Mouse (Mus musculus): ENCODE measurements at regions not wholly inside any gene's neighbourhood (a gene's known extent, or its start where the extent isn't known, plus 50 kb on each side); places are given as distances from the start of the nearest gene placed in this dataset.

GRCm38 (mm10) chr10:29710967-29711366, 175.3 kb upstream of the Rspo3 start:
- TF ChIP-seq POLR2A (IDR thresholded peaks at IDR 0.05; ENCODE audit: low read depth, low read length): no peak
- TF ChIP-seq CTCF (conservative IDR thresholded peaks at IDR 0.05; ENCODE audit: insufficient read depth, insufficient read length, low read depth, low read length): no peak
- Histone ChIP-seq H3K27ac (ENCODE audit: insufficient read depth, low read depth, low read length) (no peak overlapping the region), H3K4me3 (ENCODE audit: insufficient read depth, low read depth, low read length) (no peak overlapping the region), H3K27me3 (replicated peaks; ENCODE audit: control insufficient read depth, insufficient read depth, low read length) (no peaks in the 10 kb centered on the region; the same call in 1 of the 2 replicates), H3K4me1 (ENCODE audit: control insufficient read depth, insufficient read depth, low read length) (no peaks in the 10 kb centered on the region), H3K36me3 (ENCODE audit: control insufficient read depth, insufficient read depth, low read length) (no peaks in the 10 kb centered on the region)
- 17% methylated on average over 1 of the region's 1 CpGs for WGBS
- no peak for DNase-seq

- H3K4me3 ChIP-seq (ENCODE audit: insufficient read depth, low read depth, low read length): no peak overlapping the region
- no peaks in the 10 kb centered on the region; the same call in 1 of the 2 replicates for H3K27me3 ChIP-seq (replicated peaks; ENCODE audit: control insufficient read depth, insufficient read depth, low read length)
- TF ChIP-seq CTCF (conservative IDR thresholded peaks at IDR 0.05; ENCODE audit: insufficient read depth, insufficient read length, low read depth, low read length) (no peak), POLR2A (IDR thresholded peaks at IDR 0.05; ENCODE audit: low read depth, low read length) (no peak)
- WGBS: 53% methylated on average over 2 of the region's 2 CpGs
- H3K4me1 ChIP-seq (ENCODE audit: control insufficient read depth, insufficient read depth, low read length): no peaks in the 10 kb centered on the region
- no peaks in the 10 kb centered on the region for H3K36me3 ChIP-seq (ENCODE audit: control insufficient read depth, insufficient read depth, low read length)
- no peak overlapping the region for H3K27ac ChIP-seq (ENCODE audit: insufficient read depth, low read depth, low read length)
- DNase-seq: no peak
These were observed 173.0 kb upstream of the Rspo3 start for GRCm38 (mm10) chr10:29708653-29709052.

- Histone ChIP-seq H3K36me3 (ENCODE audit: control insufficient read depth, insufficient read depth, low read length) (no peaks in the 10 kb centered on the region), H3K27ac (ENCODE audit: insufficient read depth, low read depth, low read length) (no peak overlapping the region), H3K27me3 (replicated peaks; ENCODE audit: control insufficient read depth, insufficient read depth, low read length) (no peaks in the 10 kb centered on the region), H3K4me1 (ENCODE audit: control insufficient read depth, insufficient read depth, low read length) (no peaks in the 10 kb centered on the region), H3K4me3 (ENCODE audit: insufficient read depth, low read depth, low read length) (no peak overlapping the region)
- 71% methylated on average over 15 of the region's 15 CpGs for WGBS
- no peak for DNase-seq
- no peak for TF ChIP-seq POLR2A (IDR thresholded peaks at IDR 0.05; ENCODE audit: low read depth, low read length)
- no peak for TF ChIP-seq CTCF (conservative IDR thresholded peaks at IDR 0.05; ENCODE audit: insufficient read depth, insufficient read length, low read depth, low read length)
These were observed 157.6 kb upstream of the Rspo3 start for GRCm38 (mm10) chr10:29693009-29693935.

GRCm38 (mm10) chr10:29689529-29689928, 153.9 kb upstream of the Rspo3 start:
- Histone ChIP-seq H3K4me3 (ENCODE audit: insufficient read depth, low read depth, low read length) (no peak overlapping the region), H3K36me3 (ENCODE audit: control insufficient read depth, insufficient read depth, low read length) (no peaks in the 10 kb centered on the region), H3K4me1 (ENCODE audit: control insufficient read depth, insufficient read depth, low read length) (no peaks in the 10 kb centered on the region), H3K27ac (ENCODE audit: insufficient read depth, low read depth, low read length) (no peak overlapping the region), H3K27me3 (replicated peaks; ENCODE audit: control insufficient read depth, insufficient read depth, low read length) (no peaks in the 10 kb centered on the region)
- no peak for TF ChIP-seq POLR2A (IDR thresholded peaks at IDR 0.05; ENCODE audit: low read depth, low read length)
- no peak for TF ChIP-seq CTCF (conservative IDR thresholded peaks at IDR 0.05; ENCODE audit: insufficient read depth, insufficient read length, low read depth, low read length)
- DNase-seq: no peak
- 65% methylated on average over 3 of the region's 3 CpGs for WGBS

GRCm38 (mm10) chr10:29686982-29687381, 151.3 kb upstream of the Rspo3 start:
- DNase-seq: no peak
- no peaks in the 10 kb centered on the region for H3K36me3 ChIP-seq (ENCODE audit: control insufficient read depth, insufficient read depth, low read length)
- H3K27ac ChIP-seq (ENCODE audit: insufficient read depth, low read depth, low read length): no peak overlapping the region
- no peak for TF ChIP-seq POLR2A (IDR thresholded peaks at IDR 0.05; ENCODE audit: low read depth, low read length)
- TF ChIP-seq CTCF (conservative IDR thresholded peaks at IDR 0.05; ENCODE audit: insufficient read depth, insufficient read length, low read depth, low read length): no peak
- WGBS: 42% methylated on average over 5 of the region's 5 CpGs
- H3K4me1 ChIP-seq (ENCODE audit: control insufficient read depth, insufficient read depth, low read length): no peaks in the 10 kb centered on the region
- no peak overlapping the region for H3K4me3 ChIP-seq (ENCODE audit: insufficient read depth, low read depth, low read length)
- no peaks in the 10 kb centered on the region for H3K27me3 ChIP-seq (replicated peaks; ENCODE audit: control insufficient read depth, insufficient read depth, low read length)

GRCm38 (mm10) chr10:29674377-29674776, 138.7 kb upstream of the Rspo3 start:
- Histone ChIP-seq H3K27me3 (replicated peaks; ENCODE audit: control insufficient read depth, insufficient read depth, low read length) (no peaks in the 10 kb centered on the region), H3K4me3 (ENCODE audit: insufficient read depth, low read depth, low read length) (no peak overlapping the region), H3K36me3 (ENCODE audit: control insufficient read depth, insufficient read depth, low read length) (no peaks in the 10 kb centered on the region), H3K27ac (ENCODE audit: insufficient read depth, low read depth, low read length) (no peak overlapping the region), H3K4me1 (ENCODE audit: control insufficient read depth, insufficient read depth, low read length) (no peaks in the 10 kb centered on the region)
- DNase-seq: no peak
- WGBS: 25% methylated on average over 3 of the region's 3 CpGs
- TF ChIP-seq POLR2A (IDR thresholded peaks at IDR 0.05; ENCODE audit: low read depth, low read length): no peak
- no peak for TF ChIP-seq CTCF (conservative IDR thresholded peaks at IDR 0.05; ENCODE audit: insufficient read depth, insufficient read length, low read depth, low read length)

GRCm38 (mm10) chr10:29661752-29662151, 126.1 kb upstream of the Rspo3 start:
- Histone ChIP-seq H3K4me1 (ENCODE audit: control insufficient read depth, insufficient read depth, low read length) (no peaks in the 10 kb centered on the region), H3K4me3 (ENCODE audit: insufficient read depth, low read depth, low read length) (no peak overlapping the region), H3K36me3 (ENCODE audit: control insufficient read depth, insufficient read depth, low read length) (no peaks in the 10 kb centered on the region), H3K27me3 (replicated peaks; ENCODE audit: control insufficient read depth, insufficient read depth, low read length) (no peaks in the 10 kb centered on the region), H3K27ac (ENCODE audit: insufficient read depth, low read depth, low read length) (no peak overlapping the region)
- 46% methylated on average over 1 of the region's 1 CpGs for WGBS
- no peak for DNase-seq
- TF ChIP-seq POLR2A (IDR thresholded peaks at IDR 0.05; ENCODE audit: low read depth, low read length) (no peak), CTCF (conservative IDR thresholded peaks at IDR 0.05; ENCODE audit: insufficient read depth, insufficient read length, low read depth, low read length) (no peak)

All from kidney, adult 2 months (tissue).